Mouse (Mus musculus) telencephalon, adult 2 months (tissue): ENCODE data around the gene Tsen54.

ENCODE experiments used
- DNase-seq: peaks from one replicate; pipeline ENCODE4 v3.0.0-alpha.2; 2011; ENCODE audit warnings: low read depth, low spot score

The Tsen54 gene

GRCm38 (mm10) chr11:115803072-115803709 is 11.3 kb upstream of the Tsen54 start:
- DNase-seq, result no peak

- DNase-seq, result no peak
These were observed 9.5 kb upstream of the Tsen54 start for GRCm38 (mm10) chr11:115805005-115805404.

- DNase-seq, result no peak
These were observed 8.4 kb upstream of the Tsen54 start for GRCm38 (mm10) chr11:115806154-115806553.

- no peak for DNase-seq
These were observed 7.2 kb upstream of the Tsen54 start for GRCm38 (mm10) chr11:115807306-115807705.

GRCm38 (mm10) chr11:115807971-115808370 is 6.6 kb upstream of the Tsen54 start:
- DNase-seq, result no peak

- no peak for DNase-seq
These were observed 5.7 kb upstream of the Tsen54 start for GRCm38 (mm10) chr11:115808696-115809310.

GRCm38 (mm10) chr11:115809311-115809781 is 5.2 kb upstream of the Tsen54 start:
- DNase-seq, result no peak

GRCm38 (mm10) chr11:115810377-115810776 is 4.1 kb upstream of the Tsen54 start:
- no peak for DNase-seq

- DNase-seq, result no peak
These were observed 3.0 kb upstream of the Tsen54 start for GRCm38 (mm10) chr11:115811381-115812093.

GRCm38 (mm10) chr11:115812095-115812494 is 2.4 kb upstream of the Tsen54 start:
- no peak for DNase-seq

GRCm38 (mm10) chr11:115812533-115813420 is 1.7 kb upstream of the Tsen54 start:
- DNase-seq, result no peak

GRCm38 (mm10) chr11:115813507-115814296 is 822 bp upstream of the Tsen54 start, which contains the start of gene Caskin2:
Gene Caskin2 (minus strand): TSS chr11:115813639.
- peak; percentile 64 for DNase-seq

GRCm38 (mm10) chr11:115817331-115817730 is 2.8 kb downstream of the Tsen54 start:
- DNase-seq, result no peak

- no peak for DNase-seq
These were observed 5.5 kb downstream of the Tsen54 start for GRCm38 (mm10) chr11:115819915-115820623.

GRCm38 (mm10) chr11:115821001-115821400 is 6.5 kb downstream of the Tsen54 start:
- no peak for DNase-seq

- no peak for DNase-seq
These were observed 9.5 kb downstream of the Tsen54 start, which contains the start of gene Llgl2 for GRCm38 (mm10) chr11:115823774-115824740. Gene Llgl2 (plus strand): TSS chr11:115824049.

GRCm38 (mm10) chr11:115824813-115825212 is 10.3 kb downstream of the Tsen54 start:
- no peak for DNase-seq

GRCm38 (mm10) chr11:115826487-115826886 is 12.0 kb downstream of the Tsen54 start:
- DNase-seq, result no peak

GRCm38 (mm10) chr11:115827624-115828023 is 13.1 kb downstream of the Tsen54 start:
- no peak for DNase-seq
